ENCODE assay signal across 13 mouse cellular contexts in the genomic region with DNA sequence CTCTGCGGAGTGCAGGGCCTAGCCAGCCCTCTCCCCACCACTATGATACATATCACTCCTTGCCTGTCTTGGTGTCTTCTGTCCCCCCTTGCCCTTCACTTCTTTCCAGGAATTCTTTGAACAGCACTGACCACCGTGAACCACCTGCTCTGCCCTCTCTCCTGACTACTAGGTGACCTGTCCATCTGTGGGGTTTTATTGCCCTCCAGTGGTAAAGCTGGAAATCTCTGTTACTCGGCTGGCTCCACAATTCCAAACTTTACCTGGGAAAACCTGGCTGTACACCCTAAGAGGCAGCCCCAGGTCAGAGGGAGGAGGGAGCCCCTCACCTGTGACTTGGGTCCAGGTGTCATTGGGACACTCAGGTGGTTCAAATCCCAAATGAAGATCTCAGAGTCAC. TPM values are rescaled to one million over a fixed set of nuclear protein-coding genes. Genes with fewer than 3 reads are reported as not detected.
DNase-seq lines count a peak whose midpoint lies in the region; ATAC-seq and TF ChIP-seq lines count a peak whose summit lies in the region.
"Had no signal": no experiment of that assay in that cellular context is flagged by ENCODE, and none has a peak within 500 bp of the region (broad histone marks: within the 10 kb centered on the region; RNA-seq: fewer than 3 reads in every experiment).

No protein-coding gene starts in this region.

- no peaks in the 10 kb centered on the region for H3K9me3 ChIP-seq in kidney, embryonic 14.5 days (ENCODE audit: control insufficient read depth, low read length)
- H3K9me3 ChIP-seq: embryonic facial prominence, embryonic 15.5 days; midbrain, embryonic 12.5 days had no signal

- 25% methylated on average over 3 of the region's 3 CpGs for WGBS in cerebellum, adult 2 months
- 31% methylated on average over 3 of the region's 3 CpGs for WGBS in kidney, embryonic 14.5 days

- H3K9ac ChIP-seq in kidney, embryonic 14.5 days (ENCODE audit: low read depth, low read length): no peak overlapping the region
- H3K9ac ChIP-seq: embryonic facial prominence, embryonic 15.5 days; limb, embryonic 12.5 days; midbrain, embryonic 12.5 days had no signal

- no peak overlapping the region for H3K4me2 ChIP-seq in kidney, embryonic 14.5 days (replicated peaks; ENCODE audit: low read depth, low read length)
- H3K4me2 ChIP-seq: embryonic facial prominence, embryonic 15.5 days; limb, embryonic 12.5 days; midbrain, embryonic 12.5 days had no signal

- no peak overlapping the region for H3K27ac ChIP-seq in cerebellum, adult 2 months (ENCODE audit: insufficient read depth, low read length)
- no peak overlapping the region for H3K27ac ChIP-seq in kidney, embryonic 14.5 days (ENCODE audit: low read depth, low read length)
- H3K27ac ChIP-seq: embryonic facial prominence, embryonic 15.5 days; limb, embryonic 12.5 days; midbrain, embryonic 12.5 days had no signal

- DNase-seq in cerebellum, adult 2 months: no peak
- no peak for DNase-seq in cerebellum, adult 9-10 months
- no peak for DNase-seq in kidney, adult 8-10 months
- DNase-seq in ovary, postnatal 14 days (ENCODE audit: low spot score): peak; percentile 25
- DNase-seq in ovary, postnatal 10 days (ENCODE audit: low spot score): no peak
- DNase-seq in retina, postnatal 1 day: peak; percentile 52
- no peak for DNase-seq in gastrocnemius, adult 18-20 months (ENCODE audit: low spot score)

- no peaks in the 10 kb centered on the region for H3K36me3 ChIP-seq in kidney, embryonic 14.5 days (ENCODE audit: control insufficient read depth, insufficient read depth, low read length)
- H3K36me3 ChIP-seq: embryonic facial prominence, embryonic 15.5 days; limb, embryonic 12.5 days; midbrain, embryonic 12.5 days had no signal

- no peaks in the 10 kb centered on the region for H3K27me3 ChIP-seq in cerebellum, adult 2 months (ENCODE audit: control insufficient read depth, insufficient read depth, low read length)
- no peaks in the 10 kb centered on the region for H3K27me3 ChIP-seq in kidney, embryonic 14.5 days (ENCODE audit: control insufficient read depth, insufficient read depth, low read length)
- H3K27me3 ChIP-seq: embryonic facial prominence, embryonic 15.5 days had no signal

- ATAC-seq in kidney, embryonic 14.5 days (ENCODE audit: low FRiP score, low TSS enrichment): peak; percentile 51

- H3K4me3 ChIP-seq in cerebellum, adult 2 months (replicated peaks; ENCODE audit: insufficient read depth, low read depth, low read length): no peak overlapping the region
- no peak overlapping the region for H3K4me3 ChIP-seq in kidney, embryonic 14.5 days (ENCODE audit: low read length)
- H3K4me3 ChIP-seq: embryonic facial prominence, embryonic 15.5 days; limb, embryonic 12.5 days; midbrain, embryonic 12.5 days had no signal

- TF ChIP-seq POLR2A in cerebellum, adult 2 months (IDR thresholded peaks at IDR 0.05; ENCODE audit: borderline replicate concordance, insufficient read depth, low read length): no peak

- TF ChIP-seq CTCF in cerebellum, adult 2 months (IDR thresholded peaks at IDR 0.05; ENCODE audit: borderline replicate concordance, insufficient read depth, low read depth, low read length): peak; percentile 62; the same call in 1 of the 2 replicates

- H3K4me1 ChIP-seq in cerebellum, adult 2 months (ENCODE audit: control insufficient read depth, insufficient read depth, low read length): no peaks in the 10 kb centered on the region
- H3K4me1 ChIP-seq in kidney, embryonic 14.5 days (ENCODE audit: control insufficient read depth, insufficient read depth, low read length): 0 out of 2 replicates have a peak, but pooled peaks cover 2% of the 10 kb centered on the region
- H3K4me1 ChIP-seq: embryonic facial prominence, embryonic 15.5 days; limb, embryonic 12.5 days; midbrain, embryonic 12.5 days had no signal

RNA-seq across cellular contexts. Expression of gene Sec31b, which starts 10.3 kb away (rescaled TPM):
- polyA plus RNA-seq in cerebellum, adult 2 months (2012; rRNA removed): 0.57 and 0.62 TPM in 2 replicates
- polyA plus RNA-seq in kidney, embryonic 14.5 days (2014; fragmentation: Nextera tagmentation; extraction: Ambion mirVana): 0.76 and 0.87 TPM in 2 replicates
- total RNA-seq in gastrocnemius, adult 18-20 months (2021): 10 to 100 TPM; 18.3 to 21.7 TPM

RNA-seq across cellular contexts. Expression of gene Gm20538, which starts 17.3 kb away (rescaled TPM):
- polyA plus RNA-seq in cerebellum, adult 2 months (2012; rRNA removed): not detected in 2 replicates
- not detected in 2 replicates for polyA plus RNA-seq in kidney, embryonic 14.5 days (2014; fragmentation: Nextera tagmentation; extraction: Ambion mirVana)
- total RNA-seq in gastrocnemius, adult 18-20 months (2021): not detected
- polyA plus RNA-seq: heart, embryonic 14.5 days; large intestine, adult 2 months; limb, embryonic 12.5 days; midbrain, embryonic 12.5 days had no signal

RNA-seq across cellular contexts. Expression of gene Ndufb8, which starts 19.9 kb away (rescaled TPM):
- polyA plus RNA-seq in cerebellum, adult 2 months (2012; rRNA removed): 798 and 861 TPM in 2 replicates
- 579 and 700 TPM in 2 replicates for polyA plus RNA-seq in kidney, embryonic 14.5 days (2014; fragmentation: Nextera tagmentation; extraction: Ambion mirVana)
- total RNA-seq in gastrocnemius, adult 18-20 months (2021): 100 to 1,000 TPM; 929 to 979 TPM

RNA-seq across cellular contexts. Expression of gene Hif1an, which starts 27.3 kb away (rescaled TPM):
- 26.2 and 26.7 TPM in 2 replicates for polyA plus RNA-seq in cerebellum, adult 2 months (2012; rRNA removed)
- 20.6 and 28.0 TPM in 2 replicates for polyA plus RNA-seq in kidney, embryonic 14.5 days (2014; fragmentation: Nextera tagmentation; extraction: Ambion mirVana)
- total RNA-seq in gastrocnemius, adult 18-20 months (2021): 100 to 1,000 TPM; 120 to 121 TPM

RNA-seq across cellular contexts. Expression of gene Wnt8b, which starts 42.1 kb away (rescaled TPM):
- 0.38 and 0.47 TPM in 2 replicates for polyA plus RNA-seq in cerebellum, adult 2 months (2012; rRNA removed)
- polyA plus RNA-seq in kidney, embryonic 14.5 days (2014; fragmentation: Nextera tagmentation; extraction: Ambion mirVana): 3.5 and 4.5 TPM in 2 replicates
- not detected for total RNA-seq in gastrocnemius, adult 18-20 months (2021)
- polyA plus RNA-seq: embryonic facial prominence, embryonic 15.5 days; heart, embryonic 14.5 days; limb, embryonic 12.5 days had no signal

Comparison
In these comparisons a context has a peak if more than half of its experiments do, and no peak if none do; other contexts are left out.
1. DNase-seq: peak in ovary, postnatal 14 days (single experiment) and retina, postnatal 1 day (single experiment); none in cerebellum, adult 2 months (0 of 2), cerebellum, adult 9-10 months (single experiment), kidney, adult 8-10 months (0 of 2), ovary, postnatal 10 days (single experiment) and gastrocnemius, adult 18-20 months (single experiment).